Mouse (Mus musculus): ENCODE measurements at regions not wholly inside any gene's neighbourhood (a gene's known extent, or its start where the extent isn't known, plus 50 kb on each side); places are given as distances from the start of the nearest gene placed in this dataset.

DNA sequence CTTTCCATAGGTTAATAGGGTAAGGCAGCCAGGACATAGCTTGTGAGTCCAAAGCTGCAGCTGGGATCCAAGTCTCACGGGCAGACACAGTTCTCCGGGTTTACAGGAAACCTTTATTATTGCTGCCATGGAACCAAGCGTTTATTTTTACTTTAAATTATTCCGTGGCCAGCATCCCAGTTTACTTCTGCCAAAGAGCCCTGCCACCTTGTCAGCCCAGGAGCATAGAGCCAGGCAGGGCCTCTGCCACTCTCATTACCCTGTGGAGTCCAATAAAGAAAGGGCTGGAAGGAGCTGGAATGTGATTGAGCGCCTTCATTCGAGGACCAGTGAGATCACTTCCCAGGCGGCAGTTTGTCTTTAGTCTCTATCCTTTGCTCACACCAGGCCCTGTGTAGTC lies 96.6 kb upstream of the Atp6ap2 start:
- no peak for DNase-seq

DNA sequence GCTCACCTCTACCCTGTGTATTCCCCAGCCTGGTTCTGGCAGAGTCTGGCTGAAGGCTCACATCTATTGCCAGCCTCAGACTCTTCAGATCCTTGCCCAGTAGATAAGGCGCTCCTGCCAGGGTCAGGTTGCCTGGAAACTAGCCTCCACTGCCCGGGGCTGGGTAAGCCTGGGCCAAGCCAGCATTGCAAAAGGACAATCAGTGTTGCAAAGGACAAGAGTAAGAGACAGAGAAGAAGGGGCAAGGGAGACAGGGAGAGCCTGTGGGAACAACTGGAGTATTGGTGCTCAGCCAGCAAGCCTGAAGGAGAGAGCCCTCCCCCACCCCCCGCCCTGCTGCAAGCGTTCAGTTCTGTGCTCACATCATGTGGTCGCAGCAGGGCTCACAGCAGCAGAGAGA lies 94.4 kb upstream of the Atp6ap2 start:
- no peak for DNase-seq

DNA sequence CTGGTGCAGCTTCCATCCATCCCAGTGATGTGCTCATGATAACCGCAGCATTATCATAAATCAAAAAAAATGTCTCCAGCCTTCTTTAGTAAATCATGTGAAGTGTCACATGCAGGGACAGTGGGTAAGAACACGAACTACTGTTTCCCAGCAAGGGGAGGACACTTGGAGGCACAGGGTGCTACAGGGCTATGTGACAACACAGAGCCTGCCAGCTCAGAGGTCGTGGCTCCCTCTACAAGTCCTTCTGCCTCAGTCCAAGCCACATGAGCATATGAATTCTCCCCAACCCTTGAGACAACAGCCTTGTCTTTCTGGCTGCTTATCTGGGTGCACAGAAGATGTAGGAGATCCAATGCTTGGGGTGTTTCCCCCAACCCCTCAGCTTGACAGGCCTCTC lies 93.7 kb upstream of the Atp6ap2 start:
- DNase-seq: no peak

DNA sequence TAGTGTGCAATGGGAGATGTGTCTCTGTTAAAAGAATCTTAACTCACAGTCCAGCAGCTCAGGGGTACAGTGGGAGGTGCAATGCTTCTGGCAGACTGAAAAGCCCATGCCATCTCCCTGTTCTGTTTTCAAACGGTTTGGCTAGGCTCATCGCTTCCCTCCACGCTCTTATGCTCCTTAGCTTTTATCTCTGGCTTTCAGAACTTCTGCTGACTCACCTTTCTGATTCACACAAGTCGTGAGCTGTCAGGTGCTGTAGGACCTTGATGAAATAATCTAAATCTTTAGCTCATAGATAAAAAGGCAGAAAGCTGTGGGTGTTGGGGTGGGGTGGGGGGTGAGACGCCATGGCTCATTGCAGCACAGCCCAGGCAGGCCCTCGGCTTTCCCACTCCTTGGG lies 93.1 kb upstream of the Atp6ap2 start:
- DNase-seq: no peak

DNA sequence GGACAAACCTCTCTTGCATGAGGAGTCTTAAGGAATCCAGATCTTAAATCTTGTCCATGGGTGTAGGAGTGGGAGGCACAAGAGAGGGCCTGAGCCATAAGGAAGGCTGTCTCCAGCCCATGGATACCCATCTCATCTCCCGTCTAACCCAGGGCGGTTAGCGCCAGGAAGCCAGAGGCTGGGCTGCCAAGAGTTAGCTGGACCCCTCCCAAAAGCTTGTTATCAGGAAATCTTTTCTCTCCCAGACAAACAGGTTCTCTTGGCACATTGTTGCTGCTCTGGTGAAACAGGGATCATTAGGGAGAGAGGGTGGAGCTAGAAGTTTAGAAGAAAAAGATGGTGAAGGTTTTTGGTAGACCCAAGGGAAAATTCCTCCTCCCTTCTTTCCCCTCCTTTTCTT lies 87.0 kb upstream of the Atp6ap2 start:
- DNase-seq: no peak

DNA sequence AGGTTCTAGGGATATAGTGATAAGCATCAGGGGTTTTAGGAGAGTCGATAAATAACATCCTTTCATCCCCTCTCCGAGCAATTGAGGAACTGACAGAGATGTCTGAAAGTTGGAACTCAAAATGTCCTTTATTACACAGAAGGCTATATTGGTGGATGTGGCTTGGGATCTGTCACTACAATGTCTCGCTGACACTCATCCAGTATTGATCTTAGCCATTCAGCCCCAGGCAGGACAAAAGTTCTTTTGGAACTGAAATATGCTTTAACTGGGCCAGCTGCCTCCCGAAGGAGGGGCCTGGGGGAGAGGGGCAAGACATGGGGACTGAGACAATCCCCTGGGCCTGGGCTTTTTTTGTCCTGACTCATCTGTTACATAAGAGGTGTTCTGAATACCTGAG lies 85.2 kb upstream of the Atp6ap2 start:
- no peak for DNase-seq

DNA sequence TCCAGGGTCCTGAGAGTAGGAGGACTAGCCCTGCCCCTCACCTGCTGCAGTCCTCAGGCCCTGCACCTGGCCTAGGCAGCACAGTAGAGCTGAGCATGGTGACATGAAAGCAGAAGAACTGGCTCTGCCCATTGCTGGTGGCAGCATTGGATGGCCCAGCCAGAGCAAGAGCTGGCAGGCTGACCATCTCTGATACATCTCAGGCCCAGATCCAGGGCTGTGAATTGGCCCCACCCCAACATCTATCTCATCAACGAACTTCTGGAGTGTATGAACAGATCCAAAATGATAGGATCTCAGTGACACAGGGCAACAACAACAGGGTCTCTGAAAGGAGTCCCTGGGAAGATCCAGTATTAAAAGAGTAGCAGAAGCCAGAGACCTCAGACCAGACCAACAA lies 84.0 kb upstream of the Atp6ap2 start:
- DNase-seq: no peak

DNA sequence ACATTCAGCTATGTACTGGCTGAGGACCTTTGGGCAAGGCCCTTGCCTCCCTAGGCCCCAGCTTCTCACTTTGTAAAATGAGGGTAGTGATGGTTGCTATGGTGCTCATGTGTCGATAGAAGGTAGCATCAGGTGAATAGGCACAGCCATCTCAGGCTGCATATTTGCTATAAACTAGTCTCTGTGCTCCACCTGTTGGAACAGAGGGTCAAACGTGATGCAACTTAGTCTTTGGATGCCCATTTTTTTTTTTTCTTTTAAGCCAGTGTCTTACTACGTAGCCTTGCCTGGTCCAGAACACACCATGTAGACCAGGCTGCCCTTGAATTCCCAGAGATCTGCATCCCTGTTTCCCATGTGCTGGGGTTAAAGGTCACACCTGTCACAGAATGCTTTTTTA lies 76.5 kb upstream of the Atp6ap2 start:
- no peak for DNase-seq

DNA sequence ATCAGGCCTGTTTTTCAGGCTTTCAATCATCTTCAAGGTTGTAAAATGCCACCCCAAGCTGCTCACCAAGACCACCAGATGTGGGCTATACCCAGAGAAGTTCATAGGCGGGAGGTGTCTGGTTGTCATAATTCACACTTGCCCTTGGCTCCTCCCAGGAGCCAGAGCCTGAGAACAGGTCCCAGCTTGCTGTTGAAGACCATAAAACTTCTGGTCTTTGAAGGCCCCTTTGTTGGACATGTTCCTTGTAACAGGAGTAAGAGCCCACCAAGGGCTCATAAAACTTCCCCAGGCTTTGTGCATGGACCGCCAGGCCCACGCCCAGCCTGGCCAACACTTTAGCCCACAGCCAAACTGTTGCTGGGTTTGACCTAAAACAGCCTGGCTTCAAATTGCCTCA lies 62.6 kb upstream of the Atp6ap2 start:
- no peak for DNase-seq

DNA sequence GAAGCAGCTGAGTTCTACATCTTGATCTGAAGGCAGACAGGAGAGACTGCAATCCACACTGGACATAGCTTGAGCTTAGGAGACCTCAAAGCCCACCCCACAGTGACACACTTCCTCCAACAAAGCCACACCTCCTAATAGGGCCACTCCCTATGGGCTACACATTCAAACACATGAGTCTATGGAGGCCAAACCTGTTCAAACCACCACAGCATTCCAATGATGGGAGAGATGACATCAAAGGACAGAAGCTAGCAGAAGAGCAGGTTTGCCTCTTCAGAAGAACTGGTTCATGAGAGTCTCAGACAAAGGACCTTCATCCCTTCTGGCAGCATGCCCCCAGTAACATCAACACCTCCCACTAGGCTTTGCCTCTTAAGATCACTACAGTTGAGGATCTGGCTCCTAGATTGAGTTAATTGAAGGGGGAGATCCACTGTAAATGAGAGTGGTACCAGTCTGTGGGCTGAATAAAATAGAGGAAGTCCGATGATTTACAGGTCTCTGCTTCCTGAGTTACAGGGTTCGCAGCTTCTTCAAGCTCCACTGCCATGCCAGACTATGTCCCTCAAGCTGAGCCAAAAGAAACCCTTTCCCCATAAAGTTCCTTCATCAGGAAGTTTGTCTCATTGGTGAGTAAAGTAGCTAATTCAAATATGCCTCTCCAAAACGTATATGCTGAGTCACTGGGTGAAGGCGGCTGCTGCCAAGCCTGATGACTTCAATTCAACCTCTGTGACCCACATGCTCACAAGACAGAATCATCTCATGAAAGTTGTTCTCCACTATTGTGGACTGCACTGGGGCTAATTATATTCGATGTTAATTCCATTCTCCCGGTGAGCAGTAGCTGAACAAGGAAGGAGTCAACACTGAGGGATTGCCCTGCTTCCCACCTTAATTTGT lies 56.9 kb upstream of the Atp6ap2 start:
- no peak for DNase-seq

All from thymus, adult 18-20 months (tissue).